Mouse (Mus musculus) lung, adult 18-20 months (tissue): ENCODE measurements at regions not wholly inside any gene's neighbourhood (a gene's known extent, or its start where the extent isn't known, plus 50 kb on each side); places are given as distances from the start of the nearest gene placed in this dataset.

Source experiments
- DNase-seq, 2 experiments: peaks; one replicate each; pipeline ENCODE4 v3.0.0; 2022; ENCODE audit warnings: mixed read lengths in 2 of 2

- no peak for DNase-seq
Measured at GRCm38 (mm10) chr2:133373543-133373942, 178.4 kb upstream of the Bmp2 start.

- DNase-seq = peak; percentile 12 to 26
Measured at GRCm38 (mm10) chr2:133381054-133381453, 170.9 kb upstream of the Bmp2 start.

GRCm38 (mm10) chr2:133383135-133383920 is 168.6 kb upstream of the Bmp2 start:
- no peak for DNase-seq

- no peak for DNase-seq
Measured at GRCm38 (mm10) chr2:133385297-133385696, 166.7 kb upstream of the Bmp2 start.

- DNase-seq = no peak
Measured at GRCm38 (mm10) chr2:133387349-133387748, 164.6 kb upstream of the Bmp2 start.

GRCm38 (mm10) chr2:133392298-133392697 is 159.7 kb upstream of the Bmp2 start:
- DNase-seq = no peak

- peak; percentile 5 to 9 for DNase-seq
Measured at GRCm38 (mm10) chr2:133397566-133397965, 154.4 kb upstream of the Bmp2 start.

GRCm38 (mm10) chr2:133399059-133399690 is 152.8 kb upstream of the Bmp2 start:
- DNase-seq = no peak

- DNase-seq = no peak
Measured at GRCm38 (mm10) chr2:133400963-133401362, 151.0 kb upstream of the Bmp2 start.

- DNase-seq = no peak
Measured at GRCm38 (mm10) chr2:133416990-133417581, 134.9 kb upstream of the Bmp2 start.

- no peak for DNase-seq
Measured at GRCm38 (mm10) chr2:133419686-133420303, 132.2 kb upstream of the Bmp2 start.

GRCm38 (mm10) chr2:133425538-133425937 is 126.4 kb upstream of the Bmp2 start:
- no peak for DNase-seq

- no peak for DNase-seq
Measured at GRCm38 (mm10) chr2:133427039-133427438, 124.9 kb upstream of the Bmp2 start.

GRCm38 (mm10) chr2:133429369-133430062 is 122.4 kb upstream of the Bmp2 start:
- no peak for DNase-seq

- DNase-seq = peak; percentile 7 to 29
Measured at GRCm38 (mm10) chr2:133430741-133431438, 121.1 kb upstream of the Bmp2 start.

- DNase-seq = no peak
Measured at GRCm38 (mm10) chr2:133432141-133432813, 119.7 kb upstream of the Bmp2 start.

GRCm38 (mm10) chr2:133436913-133437843 is 114.8 kb upstream of the Bmp2 start:
- DNase-seq = no peak

- no peak for DNase-seq
Measured at GRCm38 (mm10) chr2:133438018-133438417, 113.9 kb upstream of the Bmp2 start.

- DNase-seq = no peak
Measured at GRCm38 (mm10) chr2:133443024-133443423, 108.9 kb upstream of the Bmp2 start.

- peak; percentile 26 to 38 for DNase-seq
Measured at GRCm38 (mm10) chr2:133443490-133443889, 108.5 kb upstream of the Bmp2 start.
